Mouse (Mus musculus) left cerebral cortex, adult 11 months (tissue): ENCODE data around the gene A230050P20Rik.

Experiments used
- DNase-seq: peaks from one replicate; pipeline ENCODE4 v3.0.0; 2022; ENCODE audit warnings: low spot score

Gene A230050P20Rik

DNA sequence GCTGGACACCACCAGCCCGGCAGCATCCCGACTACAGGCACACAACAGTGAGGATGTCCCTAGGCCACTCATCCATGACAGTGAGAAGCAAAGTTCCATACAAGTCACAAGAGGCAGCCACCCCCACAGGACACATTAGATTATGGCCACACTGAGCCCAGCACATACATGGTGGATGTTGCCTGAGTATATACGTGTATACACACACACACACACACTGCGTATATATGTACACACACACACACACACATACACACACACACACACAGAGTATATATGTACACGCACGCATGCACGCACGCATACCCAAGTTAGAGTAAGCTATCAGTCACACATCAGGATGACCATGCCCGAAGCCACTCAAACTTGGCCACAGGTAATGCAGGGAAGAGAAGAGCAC, 26.9 kb downstream of the A230050P20Rik start:
- no peak for DNase-seq

- no peak for DNase-seq
These were observed 29.5 kb downstream of the A230050P20Rik start for GRCm38 (mm10) chr9:20897736-20898510.

DNA sequence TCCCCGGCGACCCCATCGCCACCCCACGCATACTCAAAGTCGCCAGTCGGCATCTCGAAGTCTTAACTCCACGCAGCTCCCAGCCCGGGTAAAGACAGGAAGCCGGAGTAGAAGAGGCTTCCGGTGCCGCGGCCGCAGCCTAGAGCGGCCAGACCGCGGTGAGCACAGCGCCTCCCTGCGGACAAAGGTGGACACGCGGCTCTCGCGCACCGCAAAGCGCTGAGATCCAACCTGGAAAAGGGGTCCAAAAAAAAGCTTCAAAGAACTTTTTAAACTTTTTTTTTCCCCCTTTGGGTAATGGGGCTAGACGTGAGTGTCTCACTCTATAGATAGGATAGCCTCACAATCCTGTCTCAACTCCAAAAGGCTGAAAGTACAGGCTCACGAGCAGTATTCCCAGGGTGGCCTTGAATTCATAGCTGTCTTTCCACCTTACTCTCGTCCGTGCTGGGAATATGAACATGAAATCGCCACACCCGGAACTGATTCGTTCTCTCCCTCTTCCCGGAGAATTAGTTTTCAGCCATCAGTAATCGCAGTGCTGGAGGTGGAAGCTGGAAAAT, 30.1 kb downstream of the A230050P20Rik start, which contains the start of gene Eif3g:
TSS of gene Eif3g (minus strand) at position 113 of the 563 bp plus-strand sequence.
- no peak for DNase-seq

GRCm38 (mm10) chr9:20901466-20902173, 33.2 kb downstream of the A230050P20Rik start:
- DNase-seq = no peak

- DNase-seq = no peak
These were observed 33.7 kb downstream of the A230050P20Rik start for GRCm38 (mm10) chr9:20902174-20902491.

- no peak for DNase-seq
These were observed 41.5 kb downstream of the A230050P20Rik start for GRCm38 (mm10) chr9:20909948-20910347.

GRCm38 (mm10) chr9:20916160-20916559, 47.7 kb downstream of the A230050P20Rik start:
- DNase-seq = no peak

GRCm38 (mm10) chr9:20923258-20923657, 54.8 kb downstream of the A230050P20Rik start:
- DNase-seq = no peak
